Mouse (Mus musculus): ENCODE results near the gene Srpk2.

- no peak for TF ChIP-seq CTCF (IDR thresholded peaks at IDR 0.05; ENCODE audit: low read depth, low read length)
- TF ChIP-seq EP300 (IDR thresholded peaks at IDR 0.05; ENCODE audit: insufficient read depth, low read depth, low read length) = no peak
- no peak for TF ChIP-seq POLR2A (IDR thresholded peaks at IDR 0.05; ENCODE audit: insufficient read depth, low read length)
Measured at GRCm38 (mm10) chr5:23587614-23588013, 96.8 kb downstream of the Srpk2 start.

All from ES-Bruce4 (cell line).